Mouse (Mus musculus) liver, embryonic 18 days (tissue): ENCODE data around the gene Doc2a. TPM values are rescaled to one million over a fixed set of nuclear protein-coding genes. Genes with fewer than 3 reads are reported as not detected.

Experiments
- polyA plus RNA-seq: library from polyadenylated mRNA; depleted of rRNA; stranded (reverse); fragments of >200 nt; gene quantifications from 2 replicates; pipeline ENCODE4 v1.2.3, GENCODE M21; 2012; rRNA removed

Gene Doc2a
- polyA plus RNA-seq, result 0.04 TPM in 1 of 2 replicates, not detected in the other

GRCm38 (mm10) chr7:126847116-126847420, at the start of gene Doc2a:
TSS of gene Doc2a (plus strand) at chr7:126847416.

GRCm38 (mm10) chr7:126831539-126831938, 15.7 kb upstream of the Doc2a start, which contains the start of gene 4930451I11Rik:
TSS of gene 4930451I11Rik (minus strand) at chr7:126831639.

GRCm38 (mm10) chr7:126861429-126862130, 14.4 kb downstream of the Doc2a start, which contains the start of gene Hirip3:
TSS of gene Hirip3 (plus strand) at chr7:126861972.

GRCm38 (mm10) chr7:126862147-126862784, 15.1 kb downstream of the Doc2a start, which contains the start of gene Ino80e:
TSS of gene Ino80e (minus strand) at chr7:126862377.

GRCm38 (mm10) chr7:126884286-126885164, 37.3 kb downstream of the Doc2a start, which contains the start of gene Taok2:
TSS of gene Taok2 (minus strand) at chr7:126884703.

Other genes with a start within 250 kb of the Doc2a start
- 10.2 and 11.1 TPM in 2 replicates for gene Nupr1, start 216.6 kb upstream of the Doc2a start, polyA plus RNA-seq
- gene Sgf29, start 198.1 kb upstream of the Doc2a start, polyA plus RNA-seq, result 17.2 and 19.9 TPM in 2 replicates
- gene Sult1a1, start 171.0 kb upstream of the Doc2a start, polyA plus RNA-seq, result 166 and 169 TPM in 2 replicates
- 25.7 and 39.5 TPM in 2 replicates for gene Bola2, start 152.0 kb upstream of the Doc2a start, polyA plus RNA-seq
- gene Slx1b, start 151.6 kb upstream of the Doc2a start, polyA plus RNA-seq, result 5.9 and 7.2 TPM in 2 replicates
- gene Coro1a, start 139.6 kb upstream of the Doc2a start, polyA plus RNA-seq, result 105 and 119 TPM in 2 replicates
- gene Mapk3, start 87.8 kb upstream of the Doc2a start, polyA plus RNA-seq, result 44.6 and 47.3 TPM in 2 replicates
- gene Gdpd3, start 81.1 kb upstream of the Doc2a start, polyA plus RNA-seq, result 3.1 and 4.0 TPM in 2 replicates
- 84.2 and 96.1 TPM in 2 replicates for gene Ypel3, start 70.5 kb upstream of the Doc2a start, polyA plus RNA-seq
- gene Tbx6, start 65.9 kb upstream of the Doc2a start, polyA plus RNA-seq, result 1.6 TPM in 2 replicates
- 70.6 and 72.5 TPM in 2 replicates for gene Ppp4c, start 54.9 kb upstream of the Doc2a start, polyA plus RNA-seq
- 0.75 and 1.6 TPM in 2 replicates for gene Fam57b, start 49.7 kb upstream of the Doc2a start, polyA plus RNA-seq
- not detected in 2 replicates for gene 4930451I11Rik, start 15.8 kb upstream of the Doc2a start, polyA plus RNA-seq
- gene Hirip3, start 14.6 kb downstream of the Doc2a start, polyA plus RNA-seq, result 17.7 and 24.2 TPM in 2 replicates
- 14.5 and 14.8 TPM in 2 replicates for gene Ino80e, start 15.0 kb downstream of the Doc2a start, polyA plus RNA-seq
- 18.4 and 21.2 TPM in 2 replicates for gene Taok2, start 37.3 kb downstream of the Doc2a start, polyA plus RNA-seq
- gene Tmem219, start 75.5 kb downstream of the Doc2a start, polyA plus RNA-seq, result 28.3 and 30.3 TPM in 2 replicates
- 3.4 and 4.0 TPM in 2 replicates for gene Kctd13, start 81.5 kb downstream of the Doc2a start, polyA plus RNA-seq
- 0.02 TPM in 1 of 2 replicates, not detected in the other for gene Asphd1, start 102.2 kb downstream of the Doc2a start, polyA plus RNA-seq
- 0.23 and 0.40 TPM in 2 replicates for gene Sez6l2, start 103.1 kb downstream of the Doc2a start, polyA plus RNA-seq
- gene Cdipt, start 128.5 kb downstream of the Doc2a start, polyA plus RNA-seq, result 38.9 and 41.3 TPM in 2 replicates
- gene Cdiptos, start 128.7 kb downstream of the Doc2a start, polyA plus RNA-seq, result 0.34 and 0.47 TPM in 2 replicates
- 7.8 and 7.9 TPM in 2 replicates for gene Mvp, start 167.2 kb downstream of the Doc2a start, polyA plus RNA-seq
- 0.34 and 0.50 TPM in 2 replicates for gene Pagr1b, start 169.1 kb downstream of the Doc2a start, polyA plus RNA-seq
- gene Pagr1a, start 169.9 kb downstream of the Doc2a start, polyA plus RNA-seq, result 4.9 and 5.2 TPM in 2 replicates
- gene Gm42742, start 173.7 kb downstream of the Doc2a start, polyA plus RNA-seq, result 13.2 and 14.1 TPM in 2 replicates
- gene Prrt2, start 173.8 kb downstream of the Doc2a start, polyA plus RNA-seq, result 0.04 and 0.45 TPM in 2 replicates
- 55.9 and 64.1 TPM in 2 replicates for gene Maz, start 179.6 kb downstream of the Doc2a start, polyA plus RNA-seq
- gene Kif22, start 195.1 kb downstream of the Doc2a start, polyA plus RNA-seq, result 28.1 and 30.9 TPM in 2 replicates
- 0.16 and 0.40 TPM in 2 replicates for gene Zg16, start 239.9 kb downstream of the Doc2a start, polyA plus RNA-seq
- gene AI467606, start 243.9 kb downstream of the Doc2a start, polyA plus RNA-seq, result 7.9 and 8.3 TPM in 2 replicates